Mouse (Mus musculus): ENCODE results near the gene Myocd. TPM values are rescaled to one million over a fixed set of nuclear protein-coding genes. Genes with fewer than 3 reads are reported as not detected.

The Myocd gene
- 0.05 and 0.15 TPM in 2 replicates for polyA plus RNA-seq (2015; fragmentation: Nextera tagmentation; extraction: Ambion mirVana)

DNA sequence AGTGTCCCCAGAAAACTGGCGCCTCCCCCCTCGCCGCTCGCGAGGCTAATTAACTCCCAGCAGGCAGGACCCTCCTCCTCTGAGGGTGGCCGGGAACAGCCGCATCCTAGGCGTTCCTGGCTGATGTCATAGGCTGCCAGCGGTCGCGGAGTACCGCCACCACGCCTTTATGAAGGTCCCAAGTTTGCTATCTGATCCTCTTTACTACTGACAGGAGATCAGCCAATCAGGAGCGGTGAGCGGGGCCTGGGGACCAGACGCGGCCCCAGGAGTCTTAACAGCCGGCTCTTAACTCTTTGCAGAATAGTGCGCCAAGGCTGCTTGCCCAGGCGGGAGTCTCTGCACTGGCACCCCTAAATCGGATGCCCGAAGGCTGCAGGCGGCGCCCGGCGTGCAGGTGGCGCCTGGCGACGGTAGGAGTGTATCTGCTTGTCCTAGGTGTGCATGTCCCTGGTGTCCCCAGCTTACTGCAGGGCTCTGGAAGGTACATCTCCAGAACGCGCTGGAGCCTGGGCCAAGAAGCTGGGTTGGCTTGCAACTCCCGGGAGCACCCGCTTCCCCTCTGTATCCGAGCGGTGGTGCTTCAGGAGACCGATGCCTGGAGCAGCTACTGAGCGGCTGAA is at the start of gene Myocd:
Myocd (minus strand) TSS at position 139 of the 623 bp plus-strand sequence.
- no peak for DNase-seq (ENCODE audit: low spot score)

DNA sequence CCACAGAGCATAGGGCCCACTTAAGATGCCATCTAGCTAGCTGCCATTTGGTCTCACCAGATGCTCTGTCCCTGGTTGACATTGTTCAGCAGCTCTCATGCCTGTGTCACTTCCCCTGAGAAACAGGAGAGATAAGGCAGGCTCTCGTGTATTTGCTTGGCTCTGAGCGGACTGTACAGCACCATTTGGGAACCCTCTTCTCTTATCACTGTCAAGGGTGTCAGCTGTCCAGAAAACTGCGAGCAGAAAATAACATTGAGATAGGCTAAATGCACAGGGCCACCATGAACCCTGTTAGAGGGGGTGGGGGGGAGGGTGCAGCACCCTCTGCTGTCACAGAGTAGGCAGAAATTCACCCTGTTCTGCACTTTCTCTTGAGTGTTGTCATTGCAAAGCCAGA is 34.0 kb upstream of the Myocd start:
- DNase-seq (ENCODE audit: low spot score): no peak

DNA sequence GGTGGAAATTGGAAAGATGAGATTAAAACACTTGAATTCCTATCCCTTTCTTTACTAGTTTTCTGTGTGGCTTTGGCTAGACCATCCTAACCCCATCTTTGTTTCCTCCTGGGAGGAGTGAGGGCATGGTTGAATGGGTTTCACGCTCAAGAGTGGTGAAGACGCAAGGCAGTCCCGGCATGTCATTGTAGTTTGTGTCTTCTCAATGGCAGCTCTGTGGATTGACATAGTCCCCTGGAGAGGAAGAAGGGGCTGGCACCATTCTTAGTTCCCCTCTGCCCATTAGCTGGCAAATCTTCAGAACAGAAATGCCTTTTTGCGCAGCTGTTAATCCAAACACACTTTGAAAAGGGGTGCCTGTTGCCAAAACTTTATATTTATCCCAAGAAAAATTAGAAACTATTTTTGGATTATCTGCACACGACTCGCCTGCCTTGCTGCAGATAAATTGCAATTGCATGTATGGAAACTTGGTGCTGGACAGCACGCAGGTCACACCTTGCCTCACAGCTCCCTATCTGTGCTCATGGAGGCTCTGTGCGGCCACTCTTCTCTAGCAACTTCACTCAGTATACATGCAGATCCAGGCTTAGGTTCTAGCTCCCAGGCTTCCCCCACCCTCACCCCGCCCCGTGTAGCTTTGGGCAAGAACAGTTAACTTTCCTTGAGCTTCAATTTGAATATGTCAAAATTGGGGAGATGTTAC is 24.5 kb upstream of the Myocd start:
- DNase-seq (ENCODE audit: low spot score): no peak

DNA sequence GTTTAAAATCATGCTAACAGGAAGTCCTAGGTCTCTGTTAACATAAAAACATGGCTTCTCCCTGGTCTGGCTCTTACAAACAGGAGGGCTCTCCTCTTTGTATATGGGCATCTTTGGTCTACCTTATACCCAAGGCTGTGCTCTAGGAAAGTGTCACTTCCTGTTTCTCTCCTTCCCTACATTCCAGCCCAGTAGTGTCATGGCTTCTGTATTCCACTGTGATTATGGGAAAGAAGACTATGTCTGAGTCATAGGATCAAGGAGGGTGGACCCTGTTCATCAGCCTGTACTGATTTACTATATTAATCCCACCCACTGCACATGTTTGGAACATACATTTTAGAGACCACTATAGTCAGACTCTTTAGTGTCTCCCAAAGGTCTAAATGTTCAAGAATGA is 23.2 kb upstream of the Myocd start:
- no peak for DNase-seq (ENCODE audit: low spot score)

DNA sequence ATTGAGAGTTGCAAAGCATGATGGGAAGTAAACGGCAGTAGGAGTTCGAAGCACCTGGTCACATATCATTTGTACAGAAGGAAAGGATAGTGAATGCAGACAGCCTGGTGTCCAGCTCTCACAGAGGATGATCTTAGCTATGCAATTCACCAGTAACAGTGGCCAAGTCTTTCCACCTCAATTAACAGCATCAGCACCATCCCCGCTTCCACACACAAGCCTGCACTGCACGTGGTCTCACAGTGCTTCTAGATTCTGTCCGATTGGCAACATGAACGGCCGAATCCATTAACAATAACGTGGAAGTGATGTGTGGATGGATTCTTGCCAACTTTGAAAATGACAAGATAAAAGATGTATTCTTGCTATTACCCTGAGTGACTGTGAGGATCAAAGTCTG is 17.9 kb upstream of the Myocd start:
- no peak for DNase-seq (ENCODE audit: low spot score)

DNA sequence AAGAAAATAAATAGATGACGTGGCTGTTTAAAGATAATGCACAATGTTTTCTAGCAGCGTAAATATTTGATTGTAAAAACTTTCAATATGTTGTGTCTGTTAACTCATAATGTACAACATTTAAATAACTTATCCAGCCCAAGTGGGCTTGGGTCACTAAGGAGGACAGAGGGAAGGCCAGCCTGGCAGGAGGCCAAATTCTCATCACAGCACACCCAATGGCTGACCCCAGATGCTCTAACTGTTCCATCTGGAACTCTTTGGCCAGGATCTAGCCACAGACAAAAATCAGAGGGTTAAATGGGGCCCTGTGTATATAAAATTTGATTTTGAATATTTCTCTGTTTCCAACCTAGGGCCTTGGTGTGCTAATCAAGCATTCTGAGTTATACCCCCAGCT is 16.4 kb upstream of the Myocd start:
- no peak for DNase-seq (ENCODE audit: low spot score)

DNA sequence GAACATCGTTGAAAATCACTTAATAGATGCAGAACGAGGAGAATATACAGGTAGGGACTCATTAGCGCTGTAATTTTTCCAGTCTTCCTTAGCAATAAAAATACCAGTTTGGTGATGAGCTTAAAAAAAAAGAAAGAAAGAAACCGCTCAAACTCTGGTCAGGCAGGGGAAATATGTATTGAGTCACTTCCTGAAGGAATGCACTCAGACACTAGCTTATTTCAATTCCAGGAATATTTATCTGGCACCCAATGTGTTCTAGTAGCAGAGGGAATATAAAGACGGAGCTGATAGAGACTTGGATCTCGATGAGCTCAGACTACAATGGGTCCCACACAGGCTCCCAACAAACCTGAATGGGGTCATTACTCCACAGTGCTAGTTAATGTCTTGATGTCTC is 5.7 kb upstream of the Myocd start:
- DNase-seq (ENCODE audit: low spot score): no peak

DNA sequence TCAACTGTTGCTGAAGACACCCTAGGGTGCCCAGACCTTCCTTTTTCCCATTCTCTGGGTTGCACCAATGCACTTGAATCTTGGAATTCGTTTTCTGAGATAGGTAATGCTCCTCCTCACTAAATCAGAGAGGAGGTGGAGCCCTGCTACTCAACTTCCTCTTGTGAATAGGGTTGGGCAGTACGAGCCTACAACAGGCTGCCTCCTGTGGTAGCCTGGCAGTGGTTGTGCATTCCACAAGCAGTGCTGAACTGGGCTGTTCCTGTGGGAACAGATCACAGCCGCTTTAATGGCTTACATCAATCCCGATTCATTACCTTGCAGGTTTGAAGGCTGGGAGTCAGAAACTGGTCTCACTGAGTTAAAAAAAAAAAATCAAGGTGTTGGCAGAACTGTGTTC is 1.2 kb upstream of the Myocd start:
- DNase-seq (ENCODE audit: low spot score): no peak

DNA sequence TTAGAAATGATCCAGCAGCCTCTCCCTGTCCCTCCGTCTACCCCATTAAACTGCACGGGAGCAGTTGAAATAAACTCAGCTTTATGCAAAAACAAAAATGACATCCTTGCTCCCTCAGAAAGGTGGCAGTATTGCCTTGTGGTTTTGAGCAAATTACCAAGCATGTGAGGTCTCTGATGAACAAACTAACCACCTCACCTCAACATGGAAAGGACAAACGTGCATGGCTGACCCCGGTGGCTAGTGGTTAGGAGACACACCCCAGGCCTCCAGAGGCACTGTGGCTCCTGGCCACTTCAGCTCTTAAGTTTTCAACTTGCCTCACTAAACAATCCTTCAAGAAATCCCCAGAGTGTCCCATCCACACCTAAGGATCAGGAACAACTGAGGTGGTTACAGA is 1.5 kb downstream of the Myocd start:
- no peak for DNase-seq (ENCODE audit: low spot score)

DNA sequence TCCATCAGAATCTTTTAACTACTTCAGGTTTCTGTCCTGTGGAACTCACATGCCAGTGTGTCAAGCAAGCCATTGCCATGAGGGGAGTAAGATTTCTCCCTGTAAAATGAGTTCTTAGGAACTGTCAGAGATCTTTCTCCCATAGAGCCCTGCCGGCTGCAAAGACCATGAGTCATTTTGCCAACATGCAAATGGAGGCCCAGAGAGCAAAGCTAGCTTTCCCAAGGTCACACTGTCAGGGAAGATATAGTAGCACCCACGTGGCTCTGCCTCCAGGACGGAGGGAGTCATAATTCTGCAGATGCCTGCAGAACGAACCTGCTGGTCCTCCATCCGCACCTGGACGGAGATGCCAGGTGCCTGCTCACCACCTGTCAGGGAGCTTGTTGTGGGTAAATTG is 6.3 kb downstream of the Myocd start:
- no peak for DNase-seq (ENCODE audit: low spot score)

DNA sequence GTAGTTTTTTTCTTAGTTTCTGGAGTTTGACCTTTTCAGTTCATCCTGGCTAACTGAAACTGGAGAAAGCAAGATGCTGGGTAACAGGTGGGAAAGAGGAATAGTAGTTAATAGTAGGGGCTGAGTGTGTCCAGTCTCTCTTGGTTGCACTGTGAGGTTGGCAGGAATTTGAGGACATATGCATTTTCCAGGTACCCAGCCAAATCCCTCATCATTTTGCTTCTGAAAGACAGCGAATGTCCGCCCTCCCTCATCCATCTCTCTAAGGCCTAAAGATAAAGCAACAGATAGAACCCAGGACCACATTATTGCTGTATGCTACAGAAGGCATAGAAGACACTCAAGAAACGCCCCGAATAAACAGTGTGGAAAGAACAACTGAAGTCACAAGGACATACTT is 10.8 kb downstream of the Myocd start:
- DNase-seq (ENCODE audit: low spot score): no peak

DNA sequence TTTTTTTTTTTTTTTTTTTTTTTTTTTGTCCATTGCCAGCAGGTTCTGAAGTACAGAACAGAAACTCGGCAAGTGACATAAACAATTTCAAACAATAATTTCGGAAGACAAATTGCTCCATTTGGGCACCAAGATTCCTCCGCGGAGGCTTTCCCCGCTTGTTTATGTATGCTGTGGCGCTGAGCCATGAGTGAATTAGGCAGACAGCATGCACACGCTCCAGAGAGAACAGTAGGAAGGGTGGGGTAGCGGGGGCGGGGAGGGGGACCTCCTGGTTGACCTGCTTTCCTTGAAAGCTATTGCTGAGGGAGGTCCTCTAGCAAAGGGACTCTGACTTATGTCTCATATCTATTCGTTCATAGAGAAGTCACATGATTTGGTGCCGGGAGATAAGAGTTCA is 13.6 kb downstream of the Myocd start:
- DNase-seq (ENCODE audit: low spot score): no peak

DNA sequence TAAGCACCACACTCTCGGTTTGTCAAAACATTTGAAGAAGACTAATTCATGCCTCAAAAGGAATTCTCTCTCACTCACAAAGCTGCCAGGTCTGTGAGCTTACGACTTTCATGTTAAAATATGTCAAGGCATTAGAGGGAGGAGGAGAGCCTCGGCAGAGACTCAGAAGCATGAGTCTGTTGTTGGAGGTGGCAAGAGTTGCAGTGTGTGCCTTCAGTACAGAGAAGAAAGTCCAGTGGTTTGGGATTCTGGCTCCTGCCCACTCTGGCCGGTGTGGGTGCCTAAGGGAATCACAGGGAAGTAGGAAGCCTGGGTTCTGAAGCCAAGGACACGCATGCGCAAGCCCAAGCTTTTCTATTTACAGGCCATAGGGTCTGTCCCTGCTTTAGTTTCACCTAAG is 14.2 kb downstream of the Myocd start:
- no peak for DNase-seq (ENCODE audit: low spot score)

DNA sequence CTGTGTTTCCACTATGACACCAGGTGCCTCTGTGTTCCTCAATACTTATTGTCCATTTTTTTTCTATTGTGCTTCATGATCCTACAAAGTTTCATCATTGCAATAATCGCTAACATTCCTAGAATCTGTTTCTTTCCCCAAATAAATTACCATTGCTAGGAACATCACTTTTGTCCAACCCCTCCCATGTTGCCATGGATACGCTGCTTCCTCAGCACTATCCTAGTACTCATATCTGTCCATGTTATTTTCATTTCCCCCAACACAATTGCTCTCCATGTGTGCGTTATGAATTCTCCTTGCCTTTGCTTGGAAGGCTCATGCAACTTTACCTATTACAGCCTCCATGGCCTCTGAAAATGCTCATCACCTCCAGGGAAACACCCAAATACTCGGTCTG is 19.4 kb downstream of the Myocd start:
- DNase-seq (ENCODE audit: low spot score): no peak

DNA sequence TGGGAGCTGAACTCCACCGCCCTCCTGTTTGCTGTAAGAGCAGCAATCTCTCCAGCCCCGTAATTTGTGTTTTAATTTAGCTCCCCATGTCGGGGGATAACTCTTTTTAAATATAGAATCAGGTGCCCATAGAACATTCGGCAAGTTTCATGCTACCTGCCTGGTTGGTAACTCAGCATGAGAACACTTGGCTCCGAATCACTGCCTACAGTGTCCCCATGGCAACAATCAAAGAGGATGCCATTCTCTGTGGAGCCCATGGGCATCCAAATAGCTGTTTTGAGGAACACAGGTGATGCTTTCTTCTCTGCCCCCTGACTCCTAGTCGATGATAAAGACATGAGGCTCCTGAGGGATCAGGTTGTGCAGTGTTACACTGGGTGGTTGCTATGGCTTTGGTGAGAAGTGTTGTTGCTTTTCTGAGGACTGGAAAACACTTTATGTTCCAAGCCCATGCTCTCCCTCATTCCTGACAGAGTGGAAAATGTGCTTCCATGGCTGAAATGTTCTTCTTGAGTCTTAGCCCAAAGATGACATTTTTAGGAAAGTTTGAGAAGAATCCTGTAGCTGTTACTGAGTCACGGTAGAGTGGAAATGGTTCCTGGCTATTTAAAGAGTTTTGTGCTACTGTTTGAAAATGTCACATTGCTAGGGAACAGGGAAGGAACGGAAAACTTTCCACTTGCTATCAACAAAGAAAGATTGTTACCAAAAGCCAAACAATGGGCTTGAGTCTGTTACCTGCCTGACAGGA is 23.3 kb downstream of the Myocd start:
- no peak for DNase-seq (ENCODE audit: low spot score)

DNA sequence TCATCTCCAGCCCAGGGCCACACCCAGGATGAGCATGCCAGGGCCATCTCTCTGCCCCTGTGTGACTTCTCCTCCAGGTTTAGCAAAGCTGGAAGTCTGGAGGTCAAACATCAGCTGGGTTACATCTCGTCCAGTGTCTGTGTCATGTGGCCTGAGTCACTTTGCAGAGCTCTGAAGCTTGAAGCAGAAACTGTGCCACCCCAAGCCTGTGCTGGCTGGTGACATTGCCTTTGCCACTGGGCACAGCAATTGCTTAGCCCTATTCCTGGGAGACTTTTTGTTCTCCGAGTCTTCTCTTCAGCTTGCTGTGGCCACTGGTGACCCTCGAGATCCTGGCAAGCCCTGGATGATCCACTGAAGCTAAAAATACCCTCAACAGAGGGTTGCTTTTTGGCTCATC is 26.2 kb downstream of the Myocd start:
- DNase-seq (ENCODE audit: low spot score): no peak

DNA sequence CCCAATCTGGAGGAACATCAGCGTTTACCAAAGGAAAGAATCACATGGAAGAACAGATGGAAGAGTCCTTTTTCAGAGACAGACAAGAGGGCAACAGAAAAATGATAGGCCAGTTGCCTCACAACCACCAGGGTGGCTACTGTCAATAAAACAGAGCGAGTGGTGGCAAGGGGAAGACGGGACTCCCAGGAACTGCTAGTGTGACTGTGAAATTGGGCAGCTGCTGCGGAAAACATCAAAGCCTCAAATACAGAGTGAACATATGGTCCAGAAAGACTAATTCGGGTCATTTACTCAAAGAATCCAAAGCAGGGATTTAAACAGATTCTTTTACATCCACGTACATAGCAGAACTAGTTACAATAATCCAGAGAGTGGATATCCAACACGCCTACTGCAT is 29.3 kb downstream of the Myocd start:
- no peak for DNase-seq (ENCODE audit: low spot score)

DNA sequence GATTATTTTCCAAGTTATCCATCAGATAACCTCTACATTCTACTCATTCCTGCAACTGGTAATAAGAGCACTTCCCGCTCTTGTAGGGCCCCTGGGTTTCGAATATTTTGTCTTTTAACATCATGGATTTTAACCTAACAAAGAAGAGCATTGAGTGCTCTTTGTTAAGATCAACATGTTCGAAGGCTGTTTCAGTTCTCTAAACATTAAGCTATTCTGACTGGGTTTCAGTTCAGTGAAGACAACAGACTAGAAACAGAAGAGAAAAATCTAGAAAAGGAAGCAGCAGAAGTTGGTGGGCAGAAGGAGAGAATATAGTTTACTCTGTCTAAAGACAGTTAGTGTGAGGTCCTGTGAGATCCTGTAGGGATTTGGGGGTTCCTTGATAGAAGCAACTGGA is 31.9 kb downstream of the Myocd start:
- DNase-seq (ENCODE audit: low spot score): no peak

DNA sequence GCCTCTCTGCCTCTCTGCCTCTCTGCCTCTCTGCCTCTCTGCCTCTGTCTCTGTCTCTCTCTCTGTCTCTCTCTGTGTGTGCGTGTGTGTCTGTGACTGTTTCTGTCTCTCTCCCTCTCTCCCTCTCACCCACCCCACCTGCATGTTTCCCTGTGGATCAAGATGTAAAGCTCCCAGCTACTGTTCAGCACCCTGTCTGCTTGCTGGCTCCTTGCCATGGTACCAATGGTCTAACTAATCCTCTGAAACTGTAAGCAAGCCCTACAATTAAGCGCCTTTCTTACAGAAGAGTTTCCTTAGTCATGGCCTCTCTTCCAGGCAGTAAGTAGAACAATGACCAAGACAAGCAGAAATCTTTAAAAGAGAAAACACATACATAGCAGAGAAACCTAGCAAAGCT is 32.9 kb downstream of the Myocd start:
- no peak for DNase-seq (ENCODE audit: low spot score)

DNA sequence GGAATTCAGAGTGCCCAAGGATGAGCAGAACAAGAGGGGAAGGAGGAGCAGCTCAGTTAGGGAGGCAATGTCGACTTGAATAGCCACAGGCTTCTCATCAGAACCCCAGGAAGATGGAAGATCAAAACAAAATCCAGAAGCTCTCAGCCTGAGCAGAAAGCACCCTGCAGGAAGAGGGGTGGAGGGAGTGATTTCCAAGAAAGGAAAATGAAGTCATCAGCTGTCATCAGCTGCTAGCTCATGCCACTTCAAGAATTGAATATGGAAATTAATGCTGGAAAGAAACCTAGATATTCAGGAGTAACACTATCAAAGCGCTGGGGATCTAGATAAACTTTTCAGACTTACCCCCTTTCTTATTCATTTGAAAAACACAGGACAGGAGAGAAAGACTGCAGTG is 34.4 kb downstream of the Myocd start:
- no peak for DNase-seq (ENCODE audit: low spot score)

DNA sequence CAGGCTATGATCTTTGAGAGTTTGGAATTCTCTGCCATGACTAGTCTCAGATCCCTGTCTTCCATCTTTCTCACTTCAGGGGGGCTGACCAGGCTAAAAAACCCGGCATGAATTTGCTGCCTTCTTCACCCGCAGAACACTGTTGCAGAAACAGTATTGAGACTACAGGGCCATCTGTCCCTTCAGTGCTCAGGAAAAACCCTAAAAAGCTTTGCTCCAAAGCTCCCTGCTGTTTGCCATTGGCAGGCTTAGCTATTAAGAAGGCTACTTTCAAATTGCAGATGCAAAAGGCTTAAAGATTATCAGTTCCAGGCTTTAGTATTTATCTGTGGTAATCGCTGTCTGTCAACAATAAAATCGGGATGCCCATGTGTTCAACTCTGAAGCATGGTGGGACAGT is 38.0 kb downstream of the Myocd start:
- DNase-seq (ENCODE audit: low spot score): no peak

DNA sequence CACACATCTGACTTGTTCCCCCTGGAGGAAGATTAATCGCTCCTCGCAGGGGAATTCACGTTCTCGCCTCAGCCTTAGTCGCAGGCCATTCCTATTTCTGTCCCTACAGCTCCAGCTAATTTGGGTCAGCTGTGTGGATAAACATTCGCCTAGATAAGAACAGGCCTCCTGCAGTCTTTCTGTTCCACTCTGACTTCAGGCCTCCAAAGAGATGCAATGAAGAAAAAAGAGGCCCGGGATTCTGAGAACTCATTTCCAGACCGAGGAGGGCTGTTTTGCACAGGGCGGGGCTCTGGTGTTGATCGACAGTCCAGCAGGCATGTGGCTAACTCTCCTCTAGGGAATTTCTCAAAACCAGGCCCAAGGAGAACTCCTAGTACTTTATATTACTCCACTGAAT is 43.0 kb downstream of the Myocd start:
- no peak for DNase-seq (ENCODE audit: low spot score)
